Mouse (Mus musculus): ENCODE results near the gene Gm4981.

GRCm38 (mm10) chr10:58255213-58255892 lies 18.9 kb upstream of the Gm4981 start, which contains the start of gene Gcc2:
- TF ChIP-seq CTCF (IDR thresholded peaks at IDR 0.05; ENCODE audit: borderline replicate concordance, control insufficient read depth, extremely low read depth, insufficient read depth, low read length, poor library complexity) (peak; percentile 67; the same call in 1 of the 2 replicates), POLR2A (IDR thresholded peaks at IDR 0.05; ENCODE audit: control insufficient read depth, extremely low read depth, insufficient read depth, low read length, poor library complexity) (peak; percentile 63)
